Mouse (Mus musculus) intestine, postnatal 0 days (tissue): ENCODE results near the gene Hist1h3f. TPM values are rescaled to one million over a fixed set of nuclear protein-coding genes. Genes with fewer than 3 reads are reported as not detected.
"Not testable (repeated sequence)": the region's sequence is repeated elsewhere in the genome, so short reads cannot be mapped to it uniquely, and the experiment has no call there.

Experiments
- ATAC-seq: fragments of 200-750 bp; cut with Nextera tagmentation; 2 replicates; pipeline ENCODE4 v1.8.0; 2017; ENCODE audit warnings: mild to moderate bottlenecking, moderate TSS enrichment, moderate library complexity
- H3K27ac ChIP-seq: fragments of 300-500 bp; sonication (generic); 2 replicates; pipeline ENCODE4 v1.5.1; 2014; ENCODE audit warnings: mild to moderate bottlenecking, low read depth, low read length, moderate library complexity
- H3K27me3 ChIP-seq: fragments of 300-500 bp; sonication (generic); replicated peaks from 2 replicates; pipeline ENCODE4 v1.6.1; 2014; ENCODE audit warnings: low read length, mixed read lengths; ENCODE audit not compliant: control insufficient read depth, insufficient read depth
- H3K36me3 ChIP-seq: fragments of 300-500 bp; sonication (generic); 2 replicates; pipeline ENCODE4 v1.6.1; 2014; ENCODE audit warnings: mild to moderate bottlenecking, moderate library complexity; ENCODE audit not compliant: control insufficient read depth, insufficient read depth
- H3K4me1 ChIP-seq: fragments of 300-500 bp; sonication (generic); replicated peaks from 2 replicates; pipeline ENCODE4 v1.6.1; 2014; ENCODE audit warnings: antibody characterized with exemption, low read length, mixed read lengths; ENCODE audit not compliant: control insufficient read depth, insufficient read depth
- H3K4me2 ChIP-seq: fragments of 300-500 bp; sonication (generic); replicated peaks from 2 replicates; pipeline ENCODE4 v1.6.1; 2014; ENCODE audit warnings: low read depth, mild to moderate bottlenecking, moderate library complexity
- H3K4me3 ChIP-seq: fragments of 300-500 bp; sonication (generic); 2 replicates; pipeline ENCODE4 v1.5.1; 2014; ENCODE audit warnings: low read depth, low read length
- H3K9ac ChIP-seq: fragments of 300-500 bp; sonication (generic); 2 replicates; pipeline ENCODE4 v1.6.1; 2014; ENCODE audit warnings: mild to moderate bottlenecking, low read depth, low read length
- H3K9me3 ChIP-seq: fragments of 300-500 bp; sonication (generic); 2 replicates; pipeline ENCODE4 v1.6.1; 2016; ENCODE audit warnings: mixed run types; ENCODE audit not compliant: control insufficient read depth
- CTCF ChIP-seq: sonication (generic); IDR thresholded peaks from 2 replicates; pipeline ENCODE4 v1.5.1; 2016; ENCODE audit warnings: low read depth, mild to moderate bottlenecking, control low read depth, antibody characterized with exemption, moderate library complexity
- WGBS: fragments of 180-500 bp; shearing (Covaris S2); extraction: QIAGEN DNeasy Blood & Tissue Kit; methylation state at CpG from one replicate; pipeline ENCODE4 v1.1.7; 2014; 5-methylcytosine and 5-hydroxymethylcytosine counted together
- polyA plus RNA-seq: library from polyadenylated mRNA; unstranded; fragments of >200 nt; fragmentation: Nextera tagmentation; extraction: Ambion mirVana; gene quantifications from 2 replicates; pipeline ENCODE4 v1.2.1, GENCODE M21; 2015

Hist1h3f gene
- polyA plus RNA-seq, 1 experiment from 2014 or later: 0.37 TPM

GRCm38 (mm10) chr13:23541497-23541896 is 2.4 kb upstream of the Hist1h3f start:
- no peak overlapping the region for H3K4me2 ChIP-seq
- ATAC-seq: no peak
- H3K27me3 ChIP-seq: no peaks in the 10 kb centered on the region
- H3K9ac ChIP-seq: no peak overlapping the region
- no peaks in the 10 kb centered on the region for H3K36me3 ChIP-seq
- no peak overlapping the region for H3K27ac ChIP-seq
- H3K9me3 ChIP-seq: no peaks in the 10 kb centered on the region
- no peak overlapping the region for H3K4me3 ChIP-seq
- no peak for TF ChIP-seq CTCF
- H3K4me1 ChIP-seq: no peaks in the 10 kb centered on the region; the same call in none of the 2 replicates
- 81% methylated on average over 3 of the region's 3 CpGs for WGBS

- H3K27me3 ChIP-seq, ATAC-seq, H3K36me3 ChIP-seq, H3K9me3 ChIP-seq, H3K4me1 ChIP-seq: not testable (repeated sequence)
- Histone ChIP-seq H3K4me2 (peak overlapping the region; percentile 78), H3K9ac (peak overlapping the region; percentile 40; the same call in 1 of the 2 replicates), H3K4me3 (peak overlapping the region; percentile 36), H3K27ac (peak overlapping the region; percentile 64; the same call in 1 of the 2 replicates)
- WGBS: 9% methylated on average over 3 of the region's 3 CpGs
Measured at GRCm38 (mm10) chr13:23542225-23542980, 1.4 kb upstream of the Hist1h3f start.

GRCm38 (mm10) chr13:23542999-23543607 is 749 bp upstream of the Hist1h3f start, which contains the start of gene Hist1h2bh:
Gene Hist1h2bh, minus strand, starts transcription at chr13:23543392.
- not testable (repeated sequence) for H3K27me3 ChIP-seq, H3K9me3 ChIP-seq, H3K36me3 ChIP-seq, H3K4me1 ChIP-seq
- ATAC-seq: peak; percentile 89
- Histone ChIP-seq H3K9ac (peak within 1 kb of the TSS; percentile 40), H3K27ac (peak within 1 kb of the TSS; percentile 66), H3K4me3 (peak within 1 kb of the TSS; percentile 36), H3K4me2 (peak within 1 kb of the TSS; percentile 78)
- under 1% methylated on average over 34 of the region's 42 CpGs for WGBS

- H3K4me2 ChIP-seq: peak overlapping the region; percentile 78
- not testable (repeated sequence) for H3K27me3 ChIP-seq, H3K9me3 ChIP-seq, H3K4me1 ChIP-seq, H3K27ac ChIP-seq, ATAC-seq, H3K36me3 ChIP-seq, H3K9ac ChIP-seq
- peak overlapping the region; percentile 36 for H3K4me3 ChIP-seq
- WGBS: under 1% methylated on average over 11 of the region's 14 CpGs
Measured at GRCm38 (mm10) chr13:23544787-23545120, 902 bp downstream of the Hist1h3f start.

- Histone ChIP-seq H3K4me2 (no peak overlapping the region), H3K27ac (no peak overlapping the region), H3K9me3 (no peaks in the 10 kb centered on the region), H3K27me3 (no peaks in the 10 kb centered on the region), H3K36me3 (no peaks in the 10 kb centered on the region), H3K4me3 (no peak overlapping the region), H3K4me1 (no peaks in the 10 kb centered on the region; the same call in 1 of the 2 replicates), H3K9ac (no peak overlapping the region)
- no peak for ATAC-seq
- 71% methylated on average over 5 of the region's 5 CpGs for WGBS
- TF ChIP-seq CTCF: no peak
Measured at GRCm38 (mm10) chr13:23546694-23547093, 2.8 kb downstream of the Hist1h3f start.

- no peak for ATAC-seq
- Histone ChIP-seq H3K27me3 (no peaks in the 10 kb centered on the region), H3K27ac (peak overlapping the region; percentile 76), H3K4me3 (peak overlapping the region; percentile 38), H3K4me1 (no peaks in the 10 kb centered on the region), H3K9ac (peak overlapping the region; percentile 12; the same call in 1 of the 2 replicates), H3K9me3 (no peaks in the 10 kb centered on the region), H3K36me3 (no peaks in the 10 kb centered on the region), H3K4me2 (peak overlapping the region; percentile 64)
- 3% methylated on average over 3 of the region's 3 CpGs for WGBS
- TF ChIP-seq CTCF: no peak
Measured at GRCm38 (mm10) chr13:23550761-23551145, 6.9 kb downstream of the Hist1h3f start.
